Mouse (Mus musculus) MEL (cell line): ENCODE measurements around the gene Znfx1. TPM values are rescaled to one million over a fixed set of nuclear protein-coding genes. Genes with fewer than 3 reads are reported as not detected.

Experiments used
- DNase-seq: peaks from one replicate; pipeline ENCODE4 v3.0.0; 2011; ENCODE audit warnings: low read depth, low spot score
- H3K27ac ChIP-seq: 2 replicates; pipeline ENCODE4 v1.5.1; 2012; ENCODE audit warnings: low read depth, mild to moderate bottlenecking, control low read depth, low read length, moderate library complexity; ENCODE audit not compliant: control insufficient read depth
- H3K27me3 ChIP-seq, 2 experiments: fragments of 150-350 bp in 1 of 2; sonication (generic) in 1 of 2; 2 replicates each; pipeline ENCODE4 v1.6.1; 2012; ENCODE audit warnings: low read length in 2 of 2, mild to moderate bottlenecking in 2 of 2, improper control_type of control experiment in 1 of 2, moderate library complexity in 1 of 2; ENCODE audit not compliant: insufficient read depth in 2 of 2, control insufficient read depth in 1 of 2
- H3K36me3 ChIP-seq, 2 experiments: 2 replicates each; pipeline ENCODE4 v1.6.1; 2012 to 2014; ENCODE audit warnings: low read length in 2 of 2, improper control_type of control experiment in 1 of 2, inconsistent platforms in 1 of 2, mild to moderate bottlenecking in 1 of 2; ENCODE audit not compliant: insufficient read depth in 2 of 2, control insufficient read depth in 1 of 2
- H3K4me1 ChIP-seq, 2 experiments: fragments of 150-350 bp in 1 of 2; sonication (generic) in 1 of 2; 2 replicates each; pipeline ENCODE4 v1.6.1; 2012; ENCODE audit warnings: low read length in 2 of 2, improper control_type of control experiment in 1 of 2, mild to moderate bottlenecking in 1 of 2; ENCODE audit not compliant: insufficient read depth in 2 of 2, control insufficient read depth in 1 of 2
- H3K4me3 ChIP-seq, 2 experiments: fragments of 150-350 bp in 1 of 2; sonication (generic) in 1 of 2; 2 replicates each; pipeline ENCODE4 v1.5.1; 2012; ENCODE audit warnings: low read depth in 2 of 2, low read length in 2 of 2, mild to moderate bottlenecking in 2 of 2, moderate library complexity in 2 of 2, control low read depth in 1 of 2, improper control_type of control experiment in 1 of 2; ENCODE audit not compliant: control insufficient read depth in 1 of 2, insufficient read depth in 1 of 2
- H3K79me2 ChIP-seq: 2 replicates; pipeline ENCODE4 v1.6.1; 2012; ENCODE audit warnings: mild to moderate bottlenecking, low read length, moderate library complexity; ENCODE audit not compliant: control insufficient read depth, poor library complexity, insufficient read depth
- H3K9ac ChIP-seq: 2 replicates; pipeline ENCODE4 v1.6.1; 2012; ENCODE audit warnings: low read depth, mild to moderate bottlenecking, control low read depth, low read length, moderate library complexity; ENCODE audit not compliant: control insufficient read depth, poor library complexity, severe bottlenecking
- H3K9me3 ChIP-seq: fragments of 150-350 bp; sonication (generic); replicated peaks from 2 replicates; pipeline ENCODE4 v1.6.1; 2012; ENCODE audit warnings: mild to moderate bottlenecking, low read length, improper control_type of control experiment, moderate library complexity; ENCODE audit not compliant: insufficient read depth
- BHLHE40 ChIP-seq: IDR thresholded peaks from 2 replicates; pipeline ENCODE4 v1.6.1; 2012; ENCODE audit warnings: low read depth, mild to moderate bottlenecking, inconsistent platforms, low read length, improper control_type of control experiment, borderline replicate concordance
- CHD1 ChIP-seq: IDR thresholded peaks from 2 replicates; pipeline ENCODE4 v1.6.1; 2012; ENCODE audit warnings: low read depth, mild to moderate bottlenecking, inconsistent platforms, low read length, improper control_type of control experiment
- CTCF ChIP-seq, 3 experiments: IDR thresholded peaks in 2 of 3; conservative IDR thresholded peaks in 1 of 3; 2 replicates each; pipeline ENCODE4 v1.5.1; 2011 to 2012; ENCODE audit warnings: low read length in 3 of 3, low read depth in 2 of 3, mild to moderate bottlenecking in 2 of 3, improper control_type of control experiment in 1 of 3, inconsistent platforms in 1 of 3, mixed read lengths in 1 of 3, moderate library complexity in 1 of 3; ENCODE audit not compliant: control insufficient read depth in 1 of 3, insufficient read depth in 1 of 3, poor library complexity in 1 of 3, severe bottlenecking in 1 of 3
- ELF1 ChIP-seq: IDR thresholded peaks from 2 replicates; pipeline ENCODE4 v1.6.1; 2014; ENCODE audit warnings: low read depth, mild to moderate bottlenecking, inconsistent platforms, low read length, improper control_type of control experiment, moderate library complexity
- ETS1 ChIP-seq: IDR thresholded peaks from 2 replicates; pipeline ENCODE4 v1.6.1; 2012; ENCODE audit warnings: low read depth, mild to moderate bottlenecking, inconsistent platforms, low read length, improper control_type of control experiment, moderate library complexity
- GABPA ChIP-seq: IDR thresholded peaks from 2 replicates; pipeline ENCODE4 v1.6.1; 2012; ENCODE audit warnings: low read depth, mild to moderate bottlenecking, inconsistent platforms, low read length, improper control_type of control experiment, moderate library complexity
- GATA1 ChIP-seq: IDR thresholded peaks from 2 replicates; pipeline ENCODE4 v1.6.1; 2011; ENCODE audit warnings: low read depth, low read length, improper control_type of control experiment
- HCFC1 ChIP-seq: IDR thresholded peaks from 2 replicates; pipeline ENCODE4 v1.6.1; 2012; ENCODE audit warnings: low read depth, mild to moderate bottlenecking, inconsistent platforms, low read length, improper control_type of control experiment, moderate library complexity
- JUND ChIP-seq: IDR thresholded peaks from 2 replicates; pipeline ENCODE4 v1.6.1; 2011; ENCODE audit warnings: low read depth, mild to moderate bottlenecking, improper control_type of control experiment, low read length
- KAT2A ChIP-seq: conservative IDR thresholded peaks from 2 replicates; pipeline ENCODE4 v1.6.1; 2012; ENCODE audit warnings: low read depth, low read length, improper control_type of control experiment, inconsistent platforms
- MAFK ChIP-seq: IDR thresholded peaks from 2 replicates; pipeline ENCODE4 v1.6.1; 2011; ENCODE audit warnings: low read depth, mild to moderate bottlenecking, low read length, improper control_type of control experiment, borderline replicate concordance
- MAZ ChIP-seq: IDR thresholded peaks from 2 replicates; pipeline ENCODE4 v1.6.1; 2012; ENCODE audit warnings: low read depth, mild to moderate bottlenecking, inconsistent platforms, low read length, improper control_type of control experiment
- MEF2A ChIP-seq: IDR thresholded peaks from 2 replicates; pipeline ENCODE4 v1.6.1; 2014; ENCODE audit warnings: low read depth, mild to moderate bottlenecking, inconsistent platforms, low read length, improper control_type of control experiment; ENCODE audit not compliant: poor library complexity, insufficient replicate concordance, severe bottlenecking; ENCODE audit errors: extremely low read depth
- MXI1 ChIP-seq: IDR thresholded peaks from 2 replicates; pipeline ENCODE4 v1.6.1; 2011; ENCODE audit warnings: mild to moderate bottlenecking, low read depth, low read length, improper control_type of control experiment
- RAD21 ChIP-seq: IDR thresholded peaks from 2 replicates; pipeline ENCODE4 v1.6.1; 2011; ENCODE audit warnings: mild to moderate bottlenecking, low read depth, low read length, improper control_type of control experiment
- RCOR1 ChIP-seq: IDR thresholded peaks from 2 replicates; pipeline ENCODE4 v1.6.1; 2012; ENCODE audit warnings: low read depth, mild to moderate bottlenecking, inconsistent platforms, low read length, improper control_type of control experiment
- SIN3A ChIP-seq: IDR thresholded peaks from 2 replicates; pipeline ENCODE4 v1.6.1; 2012; ENCODE audit warnings: low read length, improper control_type of control experiment, inconsistent platforms
- SMC3 ChIP-seq: IDR thresholded peaks from 2 replicates; pipeline ENCODE4 v1.6.1; 2011; ENCODE audit warnings: low read depth, low read length, improper control_type of control experiment
- TBP ChIP-seq: IDR thresholded peaks from 2 replicates; pipeline ENCODE4 v1.8.0; 2011; ENCODE audit warnings: low read depth, low read length, improper control_type of control experiment
- TCF12 ChIP-seq: IDR thresholded peaks from 2 replicates; pipeline ENCODE4 v1.6.1; 2014; ENCODE audit warnings: low read depth, mild to moderate bottlenecking, inconsistent platforms, low read length, improper control_type of control experiment, moderate library complexity
- USF1 ChIP-seq: IDR thresholded peaks from 2 replicates; pipeline ENCODE4 v1.6.1; 2014; ENCODE audit warnings: low read depth, mild to moderate bottlenecking, inconsistent platforms, low read length, improper control_type of control experiment, moderate library complexity
- USF2 ChIP-seq, 2 experiments: IDR thresholded peaks; 2 replicates each; pipeline ENCODE4 v1.6.1; 2011 to 2012; ENCODE audit warnings: improper control_type of control experiment in 2 of 2, low read length in 2 of 2, borderline replicate concordance in 1 of 2, inconsistent platforms in 1 of 2, low read depth in 1 of 2, mild to moderate bottlenecking in 1 of 2; ENCODE audit not compliant: insufficient read depth in 1 of 2
- ZC3H11A ChIP-seq: IDR thresholded peaks from 2 replicates; pipeline ENCODE4 v1.6.1; 2012; ENCODE audit warnings: low read depth, mild to moderate bottlenecking, inconsistent platforms, low read length, improper control_type of control experiment
- ZMIZ1 ChIP-seq: IDR thresholded peaks from 2 replicates; pipeline ENCODE4 v1.6.1; 2012; ENCODE audit warnings: low read depth, mild to moderate bottlenecking, inconsistent platforms, low read length, improper control_type of control experiment, moderate library complexity
- polyA plus RNA-seq, 2 experiments: library from polyadenylated mRNA; stranded (reverse) in 1 of 2; unstranded in 1 of 2; fragments of >175 nt in 1 of 2; fragments of >200 nt in 1 of 2; gene quantifications; 2 replicates each; pipeline versions ENCODE4 v1.2.1 to v1.2.4; 2012; ENCODE audit warnings: low replicate concordance in 2 of 2, low read depth in 1 of 2; ENCODE audit not compliant: insufficient read length in 2 of 2, insufficient read depth in 1 of 2, missing spikeins in 1 of 2
- total RNA-seq: library from RNA; depleted of rRNA; stranded (reverse); fragments of 300-350 nt; gene quantifications from 2 replicates; pipeline ENCODE4 v1.2.3, GENCODE M21; 2012

The Znfx1 gene
- total and polyA plus RNA-seq, 3 experiments = 15.6 to 17.1 TPM; not detected in 1

DNA sequence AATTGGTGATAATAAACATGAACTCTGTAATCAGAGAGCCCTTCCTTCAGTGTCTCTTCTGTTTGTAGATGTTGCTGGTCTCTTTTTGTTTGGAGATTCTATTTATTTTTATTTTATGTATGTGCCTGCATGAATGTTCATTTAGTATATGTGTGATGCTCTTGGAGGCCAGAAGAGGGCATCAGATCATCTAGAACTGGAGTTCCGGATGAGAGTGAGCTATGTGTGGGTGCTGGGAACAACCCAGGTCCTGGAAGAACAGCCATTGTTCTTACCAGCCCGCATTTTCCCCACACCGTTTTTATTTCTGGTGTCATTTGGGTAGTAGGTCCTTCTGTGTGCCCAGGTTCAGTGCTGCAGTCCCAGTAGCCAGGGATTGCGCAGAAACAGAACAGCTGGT, 32.3 kb downstream of the Znfx1 start:
- H3K36me3 ChIP-seq = peaks cover 0 to 13% of the 10 kb centered on the region in 2 experiments; a peak in 2 of 4 replicates
- H3K4me1 ChIP-seq = no peaks in the 10 kb centered on the region
- no peaks in the 10 kb centered on the region for H3K9me3 ChIP-seq
- H3K79me2 ChIP-seq = no peaks in the 10 kb centered on the region
- TF ChIP-seq MAZ = no peak
- TF ChIP-seq CTCF (IDR thresholded peaks at IDR 0.05 in 2 of 3, conservative IDR thresholded peaks at IDR 0.05 in 1 of 3; ENCODE audit: control insufficient read depth in 1 of 3, insufficient read depth in 1 of 3, low read depth in 2 of 3, low read length in 3 of 3, poor library complexity in 1 of 3, severe bottlenecking in 1 of 3) = peak; percentile 20 to 36 (median 32); a peak in 5 of 6 replicates
- TF ChIP-seq SIN3A = no peak
- peak; percentile 32 for TF ChIP-seq RAD21
- TF ChIP-seq JUND = no peak
- TF ChIP-seq MEF2A = no peak
- TF ChIP-seq USF2 (IDR thresholded peaks at IDR 0.05; ENCODE audit: borderline replicate concordance in 1 of 2, insufficient read depth in 1 of 2, low read depth in 1 of 2, low read length in 2 of 2) = no peak
- TF ChIP-seq GABPA = no peak
- no peak for TF ChIP-seq USF1
- no peak for TF ChIP-seq KAT2A
- TF ChIP-seq BHLHE40 = no peak
- no peak for TF ChIP-seq GATA1
- TF ChIP-seq ETS1 = no peak
- peak; percentile 42 for TF ChIP-seq SMC3
- TF ChIP-seq ZC3H11A = no peak
- TF ChIP-seq ELF1 = no peak
- TF ChIP-seq MAFK = no peak
- TF ChIP-seq HCFC1 = no peak
- TF ChIP-seq ZMIZ1 = no peak
- TF ChIP-seq CHD1 = no peak
- TF ChIP-seq TBP = no peak
- peak; percentile 44 for DNase-seq
- no peak overlapping the region for H3K27ac ChIP-seq
- H3K27me3 ChIP-seq = no peaks in the 10 kb centered on the region
- no peak overlapping the region for H3K4me3 ChIP-seq
- no peak overlapping the region for H3K9ac ChIP-seq

DNA sequence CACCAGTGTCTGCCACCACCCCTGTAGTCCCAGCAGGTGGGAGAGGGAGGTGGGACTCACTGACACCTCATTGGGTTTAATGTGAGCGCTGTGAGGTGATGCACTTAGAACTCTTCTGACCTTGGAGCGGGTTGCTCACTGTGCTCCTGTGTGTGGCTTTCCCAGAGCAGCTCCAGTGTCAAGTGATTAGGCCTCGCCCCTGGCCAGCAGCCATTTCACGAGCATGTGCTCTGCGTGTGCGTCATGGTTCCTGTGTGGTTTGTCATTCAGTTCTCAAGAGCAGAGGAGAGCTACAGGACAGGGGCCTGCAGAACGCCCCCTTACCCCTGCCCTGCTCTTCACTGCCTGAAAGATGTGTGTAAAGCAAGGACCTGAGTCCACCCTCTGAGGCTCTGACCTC, 34.3 kb downstream of the Znfx1 start:
- H3K79me2 ChIP-seq = no peaks in the 10 kb centered on the region
- H3K4me3 ChIP-seq = no peak overlapping the region
- H3K4me1 ChIP-seq = no peaks in the 10 kb centered on the region
- peaks cover 0 to 17% of the 10 kb centered on the region in 2 experiments; a peak in 2 of 4 replicates for H3K36me3 ChIP-seq
- H3K27ac ChIP-seq = no peak overlapping the region
- TF ChIP-seq CTCF (IDR thresholded peaks at IDR 0.05 in 2 of 3, conservative IDR thresholded peaks at IDR 0.05 in 1 of 3; ENCODE audit: control insufficient read depth in 1 of 3, insufficient read depth in 1 of 3, low read depth in 2 of 3, low read length in 3 of 3, poor library complexity in 1 of 3, severe bottlenecking in 1 of 3) (no peak), TBP (no peak), TCF12 (no peak), MAZ (no peak), MXI1 (no peak), RCOR1 (no peak)
- H3K27me3 ChIP-seq = no peaks in the 10 kb centered on the region
- no peak for DNase-seq
- H3K9me3 ChIP-seq = no peaks in the 10 kb centered on the region
- no peak overlapping the region for H3K9ac ChIP-seq
